Mouse (Mus musculus): ENCODE measurements at regions not wholly inside any gene's neighbourhood (a gene's known extent, or its start where the extent isn't known, plus 50 kb on each side); places are given as distances from the start of the nearest gene placed in this dataset.
A peak's percentile ranks its signal among the peaks of the same experiment; 100 is the strongest.

DNA sequence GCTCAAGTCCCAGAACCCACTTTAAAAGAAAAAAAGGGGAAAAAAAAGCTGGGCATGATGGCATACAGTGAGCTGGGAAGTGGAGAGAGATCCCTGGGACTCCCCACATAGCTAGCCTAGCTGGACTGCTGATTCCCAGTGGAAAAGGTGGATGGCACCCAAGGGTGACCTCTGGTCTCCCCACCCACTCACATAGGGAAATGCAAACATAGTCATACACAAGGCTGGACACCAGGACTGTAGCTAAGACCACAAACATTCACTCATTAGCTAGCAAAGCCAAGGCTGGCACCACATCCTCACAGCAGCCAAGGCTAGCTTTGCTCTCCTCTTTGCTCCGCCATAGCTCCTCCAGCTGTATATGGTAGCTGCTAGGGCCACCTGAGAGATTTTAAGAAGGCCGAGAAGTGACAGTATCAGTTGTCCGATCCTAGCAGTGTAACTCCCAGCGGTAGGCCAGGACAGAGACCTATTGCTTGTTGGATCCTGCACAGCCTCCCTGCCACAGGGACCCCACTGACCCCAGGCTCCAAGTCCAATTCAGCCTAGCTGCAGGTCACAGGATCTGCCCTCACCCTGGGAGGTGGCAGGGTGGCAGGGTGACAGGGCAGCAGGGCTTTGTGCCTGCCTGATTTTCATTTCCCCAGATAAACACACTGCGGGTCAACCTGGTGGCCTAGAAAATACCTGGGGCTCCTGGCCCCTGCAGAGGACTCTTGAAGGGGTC, 119.8 kb upstream of the Gli2 start:
- H3K9me3 ChIP-seq (ENCODE audit: low read length), result no peaks in the 10 kb centered on the region
- H3K4me3 ChIP-seq (ENCODE audit: low read depth, low read length), result no peak overlapping the region
- ATAC-seq (no peak), DNase-seq (no peak)
- 84% methylated on average over 5 of the region's 5 CpGs for WGBS
- no peaks in the 10 kb centered on the region for H3K36me3 ChIP-seq (ENCODE audit: insufficient read depth)
- H3K4me1 ChIP-seq (ENCODE audit: insufficient read depth), result no peaks in the 10 kb centered on the region
- no peak overlapping the region for H3K4me2 ChIP-seq (ENCODE audit: low read depth)
- H3K9ac ChIP-seq, result no peak overlapping the region
- H3K27ac ChIP-seq (ENCODE audit: low read depth, low read length), result no peak overlapping the region
- H3K27me3 ChIP-seq (ENCODE audit: insufficient read depth, low read length), result no peaks in the 10 kb centered on the region
- no peak for TF ChIP-seq CTCF (IDR thresholded peaks at IDR 0.05; ENCODE audit: low read depth)

DNA sequence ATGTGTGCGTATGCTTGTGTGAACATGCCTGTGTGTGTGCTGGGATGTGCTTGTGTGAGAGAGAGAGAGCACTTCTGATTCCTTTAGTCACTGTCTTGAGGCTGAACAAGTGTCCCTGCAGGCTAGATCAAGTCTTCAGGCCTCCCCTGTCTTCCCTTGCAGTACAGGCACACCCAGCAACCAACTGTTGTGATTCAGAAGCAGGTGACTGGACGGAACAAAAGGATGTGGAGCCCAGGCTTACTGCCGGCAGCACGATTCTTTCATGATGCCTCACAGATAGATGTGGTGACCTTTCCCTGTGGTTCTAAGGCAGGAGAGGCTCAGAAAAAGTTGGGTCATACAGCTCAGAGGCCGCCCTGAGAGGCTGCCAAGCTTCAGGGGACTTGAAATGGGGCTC, 114.0 kb upstream of the Gli2 start:
- WGBS, result 78% methylated on average over 5 of the region's 5 CpGs
- DNase-seq (no peak), ATAC-seq (no peak)
- TF ChIP-seq CTCF (IDR thresholded peaks at IDR 0.05; ENCODE audit: low read depth), result no peak
- Histone ChIP-seq H3K27ac (ENCODE audit: low read depth, low read length) (no peak overlapping the region), H3K4me2 (ENCODE audit: low read depth) (no peak overlapping the region), H3K9me3 (ENCODE audit: low read length) (no peaks in the 10 kb centered on the region), H3K27me3 (ENCODE audit: insufficient read depth, low read length) (no peaks in the 10 kb centered on the region), H3K4me3 (ENCODE audit: low read depth, low read length) (no peak overlapping the region), H3K9ac (no peak overlapping the region), H3K36me3 (ENCODE audit: insufficient read depth) (no peaks in the 10 kb centered on the region), H3K4me1 (ENCODE audit: insufficient read depth) (no peaks in the 10 kb centered on the region)

DNA sequence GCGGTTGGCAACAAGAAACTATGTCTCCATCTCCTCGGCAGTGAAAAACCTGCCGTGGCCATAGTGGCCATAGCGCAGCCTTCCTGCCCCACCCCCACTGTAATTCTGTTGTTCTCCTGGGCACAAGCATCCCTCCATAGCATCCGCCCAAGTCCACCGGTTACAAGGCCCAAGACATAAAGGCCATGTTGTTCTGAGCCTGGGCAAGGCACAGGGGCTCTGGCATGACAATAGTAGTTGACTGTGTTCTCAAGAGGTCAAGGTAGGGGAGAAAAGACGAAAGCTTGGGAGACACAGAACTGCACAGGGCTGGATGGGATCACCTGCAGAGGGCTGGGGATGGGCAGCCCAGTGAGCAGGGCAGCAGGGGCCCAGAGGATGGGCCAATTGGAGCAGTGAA, 112.9 kb upstream of the Gli2 start:
- no peaks in the 10 kb centered on the region for H3K9me3 ChIP-seq (ENCODE audit: low read length)
- H3K27ac ChIP-seq (ENCODE audit: low read depth, low read length), result no peak overlapping the region
- no peak overlapping the region for H3K4me2 ChIP-seq (ENCODE audit: low read depth)
- WGBS, result 65% methylated on average over 7 of the region's 7 CpGs
- no peak overlapping the region for H3K9ac ChIP-seq
- no peak overlapping the region for H3K4me3 ChIP-seq (ENCODE audit: low read depth, low read length)
- DNase-seq (no peak), ATAC-seq (no peak)
- no peaks in the 10 kb centered on the region for H3K36me3 ChIP-seq (ENCODE audit: insufficient read depth)
- TF ChIP-seq CTCF (IDR thresholded peaks at IDR 0.05; ENCODE audit: low read depth), result no peak
- H3K4me1 ChIP-seq (ENCODE audit: insufficient read depth), result no peaks in the 10 kb centered on the region
- no peaks in the 10 kb centered on the region for H3K27me3 ChIP-seq (ENCODE audit: insufficient read depth, low read length)

DNA sequence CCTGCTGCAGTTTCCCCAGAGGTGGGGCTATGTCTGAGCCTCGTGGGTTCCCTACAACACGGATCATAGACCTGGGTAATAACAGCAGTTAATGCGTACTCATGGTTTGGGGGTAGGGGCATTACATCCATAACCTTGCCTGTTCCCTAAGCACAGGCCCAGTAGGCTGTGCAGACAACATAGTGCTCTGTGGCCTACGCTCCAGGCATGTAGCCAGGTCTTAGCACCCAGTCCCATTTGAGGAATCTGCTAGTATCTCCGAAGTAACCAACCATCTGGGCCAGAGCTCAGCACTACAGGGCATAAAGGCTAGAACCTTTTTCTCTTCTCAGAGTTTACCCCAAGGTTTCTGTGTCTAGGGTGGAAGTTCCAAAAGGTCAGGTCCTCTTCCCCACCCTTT, 111.4 kb upstream of the Gli2 start:
- no peaks in the 10 kb centered on the region for H3K9me3 ChIP-seq (ENCODE audit: low read length)
- 87% methylated on average over 5 of the region's 5 CpGs for WGBS
- H3K4me3 ChIP-seq (ENCODE audit: low read depth, low read length), result no peak overlapping the region
- no peaks in the 10 kb centered on the region for H3K27me3 ChIP-seq (ENCODE audit: insufficient read depth, low read length)
- TF ChIP-seq CTCF (IDR thresholded peaks at IDR 0.05; ENCODE audit: low read depth), result no peak
- no peak for ATAC-seq
- H3K4me2 ChIP-seq (ENCODE audit: low read depth), result no peak overlapping the region
- no peak for DNase-seq
- no peak overlapping the region for H3K9ac ChIP-seq
- H3K4me1 ChIP-seq (ENCODE audit: insufficient read depth), result no peaks in the 10 kb centered on the region
- H3K36me3 ChIP-seq (ENCODE audit: insufficient read depth), result no peaks in the 10 kb centered on the region
- no peak overlapping the region for H3K27ac ChIP-seq (ENCODE audit: low read depth, low read length)

DNA sequence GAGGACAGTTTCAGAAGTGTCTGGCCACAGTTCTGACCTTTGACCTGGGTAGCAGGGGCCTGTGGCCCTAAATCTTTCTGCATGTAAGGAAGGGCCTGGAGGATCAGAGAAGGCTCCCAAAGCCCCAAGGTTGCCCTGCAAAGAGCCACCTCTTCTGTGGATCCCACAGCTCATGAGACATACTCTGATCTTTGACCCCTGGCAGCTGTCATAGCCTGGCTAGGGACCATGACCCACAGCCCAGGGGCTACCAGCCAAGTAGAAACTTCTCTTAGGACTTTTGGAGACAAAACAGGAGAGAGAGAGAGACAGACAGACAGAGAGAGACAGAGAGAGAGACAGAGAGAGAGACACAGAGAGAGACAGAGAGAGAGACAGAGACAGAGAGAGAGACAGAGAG, 110.4 kb upstream of the Gli2 start:
- DNase-seq, result no peak
- no peak overlapping the region for H3K27ac ChIP-seq (ENCODE audit: low read depth, low read length)
- no peaks in the 10 kb centered on the region for H3K4me1 ChIP-seq (ENCODE audit: insufficient read depth)
- H3K4me2 ChIP-seq (ENCODE audit: low read depth), result no peak overlapping the region
- TF ChIP-seq CTCF (IDR thresholded peaks at IDR 0.05; ENCODE audit: low read depth), result no peak
- no peaks in the 10 kb centered on the region for H3K36me3 ChIP-seq (ENCODE audit: insufficient read depth)
- no peaks in the 10 kb centered on the region for H3K27me3 ChIP-seq (ENCODE audit: insufficient read depth, low read length)
- no peak overlapping the region for H3K4me3 ChIP-seq (ENCODE audit: low read depth, low read length)
- no peak for ATAC-seq
- no peaks in the 10 kb centered on the region for H3K9me3 ChIP-seq (ENCODE audit: low read length)
- no peak overlapping the region for H3K9ac ChIP-seq

DNA sequence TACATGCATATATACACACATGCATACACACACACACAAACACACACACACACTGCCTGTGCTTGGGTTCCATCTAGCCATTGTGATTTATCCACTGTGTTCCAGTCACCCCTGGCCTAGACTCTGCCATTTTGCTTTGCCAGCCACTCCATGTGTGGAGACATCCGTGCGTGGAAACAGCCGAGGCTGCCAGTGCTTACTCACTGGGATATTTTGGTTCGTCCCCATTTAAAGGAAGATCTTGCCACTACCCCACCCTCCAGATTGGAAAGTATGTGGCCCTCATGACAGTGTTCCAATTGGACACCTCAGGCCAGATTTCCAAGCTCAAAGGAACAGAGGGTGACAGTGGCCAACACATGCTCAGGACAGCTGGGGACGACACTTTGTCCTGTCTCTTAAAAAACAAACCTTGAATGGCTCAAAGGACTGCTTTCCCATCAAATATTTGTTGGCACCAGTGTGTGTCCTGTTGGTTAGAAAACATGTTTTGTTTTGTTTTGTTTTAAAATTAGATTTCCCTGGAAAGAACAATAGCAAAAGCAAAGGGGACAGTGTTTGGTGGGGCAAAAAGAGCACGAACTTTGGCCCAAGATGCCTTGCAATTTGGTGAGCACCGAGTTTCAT, 109.8 kb upstream of the Gli2 start:
- 73% methylated on average over 7 of the region's 7 CpGs for WGBS
- Histone ChIP-seq H3K9me3 (ENCODE audit: low read length) (no peaks in the 10 kb centered on the region), H3K36me3 (ENCODE audit: insufficient read depth) (no peaks in the 10 kb centered on the region), H3K4me2 (ENCODE audit: low read depth) (no peak overlapping the region), H3K9ac (no peak overlapping the region), H3K27me3 (ENCODE audit: insufficient read depth, low read length) (no peaks in the 10 kb centered on the region), H3K4me3 (ENCODE audit: low read depth, low read length) (no peak overlapping the region), H3K27ac (ENCODE audit: low read depth, low read length) (no peak overlapping the region), H3K4me1 (ENCODE audit: insufficient read depth) (no peaks in the 10 kb centered on the region)
- TF ChIP-seq CTCF (IDR thresholded peaks at IDR 0.05; ENCODE audit: low read depth), result no peak
- ATAC-seq (no peak), DNase-seq (no peak)

DNA sequence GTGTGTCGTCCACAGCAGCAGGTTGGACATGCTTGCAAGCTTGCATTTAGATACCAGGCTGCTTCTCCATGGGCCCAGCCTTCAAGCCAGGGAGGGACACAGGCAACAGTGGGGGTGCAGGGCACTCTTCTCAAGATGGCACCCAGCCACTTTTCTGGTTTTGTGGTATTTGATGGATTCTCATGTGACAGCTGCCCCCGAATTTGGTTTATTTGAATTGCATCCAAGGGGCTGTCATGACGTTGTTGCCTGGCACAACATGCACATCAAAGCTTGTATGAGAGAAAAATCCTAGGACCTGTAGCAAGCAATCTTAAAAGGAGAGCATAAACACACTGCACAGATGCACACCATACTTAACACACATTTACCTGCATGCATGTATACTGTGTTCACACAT, 108.3 kb upstream of the Gli2 start:
- Histone ChIP-seq H3K4me2 (ENCODE audit: low read depth) (no peak overlapping the region), H3K4me1 (ENCODE audit: insufficient read depth) (no peaks in the 10 kb centered on the region), H3K27me3 (ENCODE audit: insufficient read depth, low read length) (no peaks in the 10 kb centered on the region), H3K9me3 (ENCODE audit: low read length) (no peaks in the 10 kb centered on the region), H3K9ac (no peak overlapping the region), H3K36me3 (ENCODE audit: insufficient read depth) (no peaks in the 10 kb centered on the region), H3K4me3 (ENCODE audit: low read depth, low read length) (no peak overlapping the region), H3K27ac (ENCODE audit: low read depth, low read length) (no peak overlapping the region)
- ATAC-seq, result peak; percentile 40; the same call in 1 of the 2 replicates
- WGBS, result 42% methylated on average over 3 of the region's 3 CpGs
- no peak for TF ChIP-seq CTCF (IDR thresholded peaks at IDR 0.05; ENCODE audit: low read depth)
- peak; percentile 65 for DNase-seq
